Mouse (Mus musculus): ENCODE results near the gene 1110002E22Rik. TPM values are rescaled to one million over a fixed set of nuclear protein-coding genes. Genes with fewer than 3 reads are reported as not detected.
A peak's percentile ranks its signal among the peaks of the same experiment; 100 is the strongest.

1110002E22Rik gene
- polyA plus RNA-seq (2012; rRNA removed): 0.05 and 0.08 TPM in 2 replicates

DNA sequence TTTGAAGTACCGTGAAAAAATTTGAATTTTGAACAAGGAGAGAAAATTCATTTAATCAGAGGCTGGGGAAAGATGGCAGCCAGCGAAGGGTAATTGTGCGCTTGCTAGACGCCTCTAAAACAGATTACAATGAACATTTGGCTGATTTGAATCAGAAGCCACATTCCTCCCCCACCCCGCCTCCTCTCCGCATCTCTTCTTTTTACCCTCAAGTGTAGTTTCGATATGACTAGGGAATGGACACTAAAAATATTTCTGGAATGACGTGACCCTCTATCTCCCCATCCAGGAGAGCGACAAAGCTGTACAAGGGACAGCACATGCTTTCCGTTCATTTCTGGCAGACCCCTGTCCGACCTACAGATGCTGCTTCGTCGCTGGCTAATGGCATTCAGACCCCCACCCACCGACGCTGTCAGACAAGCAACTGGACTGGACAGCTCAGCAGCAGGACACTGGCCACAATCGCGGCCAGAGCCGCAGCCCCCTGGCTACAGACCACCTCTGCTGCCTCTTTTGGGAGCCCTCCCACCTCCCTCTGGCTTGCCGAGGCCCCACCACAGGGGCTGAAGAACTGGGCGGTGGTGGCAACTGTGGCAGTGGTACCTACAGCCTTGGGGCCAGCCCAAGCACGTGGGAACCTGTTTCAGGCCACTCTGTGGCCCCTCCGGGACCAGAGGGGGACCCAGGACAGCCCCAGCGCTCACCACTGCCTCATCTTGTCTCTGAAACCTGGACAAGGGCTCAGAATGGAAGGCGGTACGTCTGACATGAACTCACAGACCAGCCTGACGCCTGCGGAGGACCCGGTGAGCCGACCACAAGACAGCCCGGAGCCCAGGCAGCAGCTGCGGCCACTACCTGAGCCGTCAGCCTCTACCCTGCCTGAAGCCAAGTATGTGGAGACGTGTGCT, at the start of gene 1110002E22Rik:
1110002E22Rik (plus strand) TSS at position 321 of the 914 bp plus-strand sequence.
- DNase-seq (ENCODE audit: low read depth in 1 of 2, low spot score in 2 of 2): no peak
- Histone ChIP-seq H3K27me3 (ENCODE audit: control insufficient read depth, insufficient read depth, low read length) (no peaks in the 10 kb centered on the region), H3K4me3 (ENCODE audit: extremely low read depth, insufficient read depth, insufficient read length) (no peak within 1 kb of the TSS), H3K4me1 (ENCODE audit: control insufficient read depth, insufficient read depth, insufficient read length) (no peaks in the 10 kb centered on the region), H3K36me3 (ENCODE audit: control insufficient read depth, insufficient read depth, low read length) (no peaks in the 10 kb centered on the region), H3K27ac (ENCODE audit: insufficient read depth, low read length) (no peak within 1 kb of the TSS)
- WGBS: 89% methylated on average over 33 of the region's 33 CpGs
- TF ChIP-seq CTCF (IDR thresholded peaks at IDR 0.05; ENCODE audit: extremely low read depth, insufficient read depth, insufficient read length, insufficient replicate concordance) (no peak), POLR2A (IDR thresholded peaks at IDR 0.05; ENCODE audit: low read depth, low read length) (no peak)

DNA sequence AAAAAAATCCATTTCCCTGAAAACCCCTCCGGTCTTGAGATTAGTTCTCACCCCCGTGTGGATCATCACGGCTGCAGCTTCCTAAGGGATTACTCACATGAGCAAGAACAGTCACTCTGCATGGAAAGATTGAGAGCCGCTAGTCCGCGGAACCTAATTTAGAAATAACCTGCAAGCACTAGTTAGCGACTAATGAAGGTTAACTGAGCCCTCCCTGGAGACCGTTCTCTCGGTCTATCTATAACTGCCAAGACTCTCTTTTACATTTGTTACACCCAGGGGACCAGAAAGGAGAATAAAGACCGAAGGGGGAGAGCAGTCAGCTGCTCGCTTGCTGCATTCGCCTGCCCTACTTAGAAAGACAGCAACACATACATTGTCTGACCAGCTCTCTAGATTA, 48.0 kb upstream of the 1110002E22Rik start:
- no peak overlapping the region for H3K4me3 ChIP-seq (ENCODE audit: extremely low read depth, insufficient read depth, insufficient read length)
- DNase-seq (ENCODE audit: low read depth in 1 of 2, low spot score in 2 of 2): peak in 1 of 2 experiments; percentile 21
- H3K36me3 ChIP-seq (ENCODE audit: control insufficient read depth, insufficient read depth, low read length): no peaks in the 10 kb centered on the region
- no peaks in the 10 kb centered on the region for H3K4me1 ChIP-seq (ENCODE audit: control insufficient read depth, insufficient read depth, insufficient read length)
- H3K27me3 ChIP-seq (ENCODE audit: control insufficient read depth, insufficient read depth, low read length): no peaks in the 10 kb centered on the region
- no peak overlapping the region for H3K27ac ChIP-seq (ENCODE audit: insufficient read depth, low read length)
- 54% methylated on average over 12 of the region's 12 CpGs for WGBS
- TF ChIP-seq POLR2A (IDR thresholded peaks at IDR 0.05; ENCODE audit: low read depth, low read length): no peak
- no peak for TF ChIP-seq CTCF (IDR thresholded peaks at IDR 0.05; ENCODE audit: extremely low read depth, insufficient read depth, insufficient read length, insufficient replicate concordance)

DNA sequence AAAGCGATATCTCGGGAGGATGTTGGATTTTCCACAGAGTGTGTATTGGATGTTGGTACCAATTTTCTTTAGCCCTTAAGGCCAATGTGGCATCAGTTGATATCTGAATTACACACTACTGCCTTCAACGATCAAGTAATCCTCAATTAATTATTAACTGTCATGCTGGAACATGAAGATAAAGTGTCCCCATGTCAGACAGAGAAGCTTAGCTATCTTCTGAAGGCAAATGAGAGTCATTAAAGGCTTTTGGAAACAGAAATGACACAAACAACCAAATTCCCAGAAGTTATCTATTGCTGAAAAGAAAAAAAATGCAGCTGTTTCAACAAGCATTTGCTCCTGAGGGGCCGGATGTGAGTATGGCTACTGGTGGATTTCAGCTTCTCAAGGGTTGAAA, 42.8 kb upstream of the 1110002E22Rik start:
- TF ChIP-seq POLR2A (IDR thresholded peaks at IDR 0.05; ENCODE audit: low read depth, low read length) (no peak), CTCF (IDR thresholded peaks at IDR 0.05; ENCODE audit: extremely low read depth, insufficient read depth, insufficient read length, insufficient replicate concordance) (no peak)
- no peak overlapping the region for H3K27ac ChIP-seq (ENCODE audit: insufficient read depth, low read length)
- 89% methylated on average over 4 of the region's 4 CpGs for WGBS
- no peaks in the 10 kb centered on the region for H3K4me1 ChIP-seq (ENCODE audit: control insufficient read depth, insufficient read depth, insufficient read length)
- H3K36me3 ChIP-seq (ENCODE audit: control insufficient read depth, insufficient read depth, low read length): no peaks in the 10 kb centered on the region
- DNase-seq (ENCODE audit: low read depth in 1 of 2, low spot score in 2 of 2): no peak
- no peak overlapping the region for H3K4me3 ChIP-seq (ENCODE audit: extremely low read depth, insufficient read depth, insufficient read length)
- no peaks in the 10 kb centered on the region for H3K27me3 ChIP-seq (ENCODE audit: control insufficient read depth, insufficient read depth, low read length)

DNA sequence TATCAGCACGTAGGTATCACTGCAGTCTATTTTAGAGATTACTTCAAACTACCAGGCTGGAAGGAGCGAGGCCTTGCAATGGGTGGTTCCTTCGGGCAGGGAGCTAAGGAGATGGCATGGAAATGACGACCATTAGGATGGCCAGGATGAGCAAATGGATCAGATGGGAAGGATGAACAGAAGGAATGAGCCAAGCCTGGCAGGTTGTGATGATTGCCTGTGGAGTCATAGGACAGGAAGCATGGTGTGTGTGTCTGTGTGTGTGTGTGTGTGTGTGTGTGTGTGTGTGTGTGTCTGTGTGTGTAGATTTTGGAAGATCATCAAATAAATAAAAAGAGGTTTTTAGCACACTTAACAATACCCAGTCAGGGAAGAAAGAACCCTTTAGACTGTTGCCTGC, 42.2 kb upstream of the 1110002E22Rik start:
- Histone ChIP-seq H3K4me1 (ENCODE audit: control insufficient read depth, insufficient read depth, insufficient read length) (no peaks in the 10 kb centered on the region), H3K27me3 (ENCODE audit: control insufficient read depth, insufficient read depth, low read length) (no peaks in the 10 kb centered on the region), H3K36me3 (ENCODE audit: control insufficient read depth, insufficient read depth, low read length) (no peaks in the 10 kb centered on the region), H3K4me3 (ENCODE audit: extremely low read depth, insufficient read depth, insufficient read length) (no peak overlapping the region), H3K27ac (ENCODE audit: insufficient read depth, low read length) (no peak overlapping the region)
- DNase-seq (ENCODE audit: low read depth in 1 of 2, low spot score in 2 of 2): no peak
- whole genome bisulfite sequencing: 97% methylated on average over 4 of the region's 4 CpGs
- TF ChIP-seq POLR2A (IDR thresholded peaks at IDR 0.05; ENCODE audit: low read depth, low read length): no peak
- TF ChIP-seq CTCF (IDR thresholded peaks at IDR 0.05; ENCODE audit: extremely low read depth, insufficient read depth, insufficient read length, insufficient replicate concordance): no peak

DNA sequence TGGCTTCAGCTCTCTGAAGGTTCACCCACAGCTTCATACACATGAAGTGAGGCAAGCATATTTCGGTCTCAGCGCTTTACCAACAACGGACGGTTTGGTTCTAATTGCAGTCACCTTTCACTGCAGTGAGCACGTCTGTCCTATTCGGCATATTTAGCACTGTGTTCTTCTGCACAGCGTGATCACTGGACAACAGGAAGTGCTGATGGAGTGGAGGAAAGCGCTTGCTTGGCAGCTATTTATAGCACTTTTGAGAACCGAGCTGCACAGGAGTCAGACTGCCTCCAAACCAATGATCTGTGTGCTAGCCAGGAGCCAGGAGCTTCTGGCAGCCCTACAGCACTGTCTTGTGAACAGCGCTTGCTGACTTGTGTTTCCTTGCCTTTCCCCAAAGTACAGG, 38.6 kb upstream of the 1110002E22Rik start:
- Histone ChIP-seq H3K27me3 (ENCODE audit: control insufficient read depth, insufficient read depth, low read length) (no peaks in the 10 kb centered on the region), H3K4me1 (ENCODE audit: control insufficient read depth, insufficient read depth, insufficient read length) (no peaks in the 10 kb centered on the region), H3K4me3 (ENCODE audit: extremely low read depth, insufficient read depth, insufficient read length) (no peak overlapping the region), H3K27ac (ENCODE audit: insufficient read depth, low read length) (no peak overlapping the region), H3K36me3 (ENCODE audit: control insufficient read depth, insufficient read depth, low read length) (no peaks in the 10 kb centered on the region)
- TF ChIP-seq CTCF (IDR thresholded peaks at IDR 0.05; ENCODE audit: extremely low read depth, insufficient read depth, insufficient read length, insufficient replicate concordance): no peak
- TF ChIP-seq POLR2A (IDR thresholded peaks at IDR 0.05; ENCODE audit: low read depth, low read length): no peak
- DNase-seq (ENCODE audit: low read depth in 1 of 2, low spot score in 2 of 2): no peak
- 46% methylated on average over 10 of the region's 10 CpGs for WGBS

DNA sequence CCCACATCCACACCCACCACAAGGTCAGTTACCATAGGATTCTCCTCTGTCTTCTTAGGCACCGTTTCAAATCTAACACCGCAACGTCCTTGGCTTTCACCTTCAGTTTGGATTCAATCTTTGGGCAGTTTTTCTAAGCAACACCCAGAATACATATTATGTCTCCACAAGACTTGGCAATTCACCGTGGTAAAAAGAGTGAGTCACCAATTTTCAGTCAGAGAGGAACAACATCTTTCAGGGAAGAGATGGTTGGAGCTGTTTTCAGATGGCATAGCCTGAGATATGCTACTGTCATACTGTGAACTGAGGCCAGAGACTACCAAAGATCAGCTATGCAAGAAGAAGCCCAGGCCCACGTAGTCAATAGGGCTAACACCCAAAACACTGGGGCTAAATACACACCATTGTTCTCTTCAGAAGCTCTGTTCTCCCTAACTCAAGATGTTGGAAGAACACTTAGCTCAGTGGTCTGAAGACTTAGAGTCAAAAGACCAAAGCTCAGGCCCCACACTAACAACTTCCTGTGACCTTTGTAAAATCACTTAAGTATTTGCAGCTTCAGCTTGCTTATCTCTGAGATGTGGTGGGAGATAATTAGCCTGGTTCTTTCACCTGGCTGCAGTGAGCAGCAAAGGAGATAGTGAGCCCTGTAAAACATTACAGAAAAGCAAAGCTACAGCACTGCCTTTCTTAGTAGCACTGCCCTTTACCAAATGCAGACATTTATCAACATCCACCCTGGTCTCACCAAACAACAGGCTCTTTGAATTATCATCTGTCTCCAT, 37.1 kb upstream of the 1110002E22Rik start:
- Histone ChIP-seq H3K4me1 (ENCODE audit: control insufficient read depth, insufficient read depth, insufficient read length) (no peaks in the 10 kb centered on the region), H3K27me3 (ENCODE audit: control insufficient read depth, insufficient read depth, low read length) (no peaks in the 10 kb centered on the region)
- TF ChIP-seq POLR2A (IDR thresholded peaks at IDR 0.05; ENCODE audit: low read depth, low read length): no peak
- TF ChIP-seq CTCF (IDR thresholded peaks at IDR 0.05; ENCODE audit: extremely low read depth, insufficient read depth, insufficient read length, insufficient replicate concordance): no peak

More for the DNA sequence above, 37.1 kb upstream of the 1110002E22Rik start:
- WGBS: 73% methylated on average over 5 of the region's 5 CpGs
- H3K4me3 ChIP-seq (ENCODE audit: extremely low read depth, insufficient read depth, insufficient read length): no peak overlapping the region
- DNase-seq (ENCODE audit: low read depth in 1 of 2, low spot score in 2 of 2): no peak
- H3K27ac ChIP-seq (ENCODE audit: insufficient read depth, low read length): no peak overlapping the region
- H3K36me3 ChIP-seq (ENCODE audit: control insufficient read depth, insufficient read depth, low read length): no peaks in the 10 kb centered on the region
